Comparison of ENCODE assay signal across 18 mouse cellular contexts in genomic region chr13:55858463-55858862, GRCm38 (mm10). TPM values are rescaled to one million over a fixed set of nuclear protein-coding genes. Genes with fewer than 3 reads are reported as not detected.
A peak's percentile ranks its signal among the peaks of the same experiment; 100 is the strongest.
DNase-seq lines count a peak whose midpoint lies in the region; ATAC-seq lines count a peak whose summit lies in the region.
"Had no signal": no experiment of that assay in that cellular context is flagged by ENCODE, and none has a peak within 500 bp of the region (broad histone marks: within the 10 kb centered on the region; RNA-seq: fewer than 3 reads in every experiment).

No protein-coding gene starts in this region.

- no peak for DNase-seq in thymus, postnatal 36 days
- no peak for DNase-seq in spleen, adult 12 weeks (ENCODE audit: low spot score)
- DNase-seq in lung, postnatal 14 days: no peak
- DNase-seq: adrenal gland, adult 2 months; adrenal gland, postnatal 10 days; adrenal gland, postnatal 25 days; cerebellum, adult 11 months; cerebellum, adult 18-20 months; cerebellum, adult 8-10 months; cerebellum, adult 9-11 months; cerebellum, postnatal 14 days; cerebellum, postnatal 36 days; embryo, embryonic 11 days had no signal

- peak; percentile 92 for ATAC-seq in granulocyte monocyte progenitor cell, adult 5-6 weeks (replicated peaks; ENCODE audit: poor library complexity, severe bottlenecking)
- ATAC-seq in megakaryocyte, adult 5-6 weeks (ENCODE audit: poor library complexity, severe bottlenecking): peak; percentile 81
- ATAC-seq: forebrain, embryonic 14.5 days; forebrain, embryonic 16.5 days had no signal

RNA-seq across cellular contexts. Expression of gene Pitx1, which starts 22.5 kb away (rescaled TPM):
- total RNA-seq in granulocyte monocyte progenitor cell, adult 5-6 weeks (2014; fragmentation: Nextera tagmentation): not detected in 2 replicates
- not detected in 2 replicates for total RNA-seq in granulocyte monocyte progenitor cell, adult 5-6 weeks (2017)
- total RNA-seq in megakaryocyte, adult 5-6 weeks (2015): not detected in 2 replicates
- not detected in 2 replicates for total RNA-seq in megakaryocyte, adult 5-6 weeks (2017)
- total RNA-seq: adrenal gland, adult 2 months; adrenal gland, postnatal 10 days; adrenal gland, postnatal 25 days; MEL had no signal
